Mouse (Mus musculus) embryonic fibroblast, embryonic 13.5 days (primary cell): ENCODE results near the gene Reep3.

Source experiments
- CTCF ChIP-seq: IDR thresholded peaks from 2 replicates; pipeline ENCODE4 v1.5.1; 2011; ENCODE audit warnings: mild to moderate bottlenecking, control low read depth, low read length, moderate library complexity, borderline replicate concordance; ENCODE audit not compliant: insufficient read depth
- POLR2A ChIP-seq: IDR thresholded peaks from 2 replicates; pipeline ENCODE4 v1.6.1; 2011; ENCODE audit warnings: low read depth, mild to moderate bottlenecking, control low read depth, low read length, moderate library complexity

DNA sequence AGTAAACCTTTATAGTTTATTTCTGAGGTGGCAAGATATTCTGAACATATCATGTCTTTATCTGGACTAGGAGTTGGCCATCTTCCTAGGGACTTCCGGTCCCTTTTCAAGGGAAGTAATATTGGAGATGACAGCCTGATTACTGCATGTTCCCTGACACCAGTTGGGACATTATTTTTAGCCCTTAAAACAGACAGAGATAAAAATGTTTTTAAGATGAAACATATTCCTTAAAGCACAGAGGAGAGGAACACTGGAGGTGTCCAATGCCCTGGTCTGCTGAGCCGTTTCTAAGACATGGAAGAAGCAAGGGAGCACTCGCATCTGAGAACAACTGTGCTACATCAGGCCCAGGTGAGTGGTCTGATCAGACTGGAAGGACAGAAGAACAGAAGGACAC lies 119.7 kb downstream of the Reep3 start:
- TF ChIP-seq POLR2A (no peak), CTCF (no peak)
